Mouse (Mus musculus) intestine, embryonic 16.5 days (tissue): ENCODE results near the gene Mgrn1. TPM values are rescaled to one million over a fixed set of nuclear protein-coding genes. Genes with fewer than 3 reads are reported as not detected.

Experiments
- ATAC-seq: fragments of 200-750 bp; cut with Nextera tagmentation; 2 replicates; pipeline ENCODE4 v1.8.0; 2017; ENCODE audit warnings: moderate TSS enrichment, moderate library complexity
- H3K27ac ChIP-seq: fragments of 300-500 bp; sonication (generic); 2 replicates; pipeline ENCODE4 v1.5.1; 2014; ENCODE audit warnings: mild to moderate bottlenecking, low read length
- H3K27me3 ChIP-seq: fragments of 300-500 bp; sonication (generic); replicated peaks from 2 replicates; pipeline ENCODE4 v1.6.1; 2014; ENCODE audit warnings: low read length, control low read depth, mixed read lengths; ENCODE audit not compliant: control insufficient read depth, insufficient read depth
- H3K36me3 ChIP-seq: fragments of 300-500 bp; sonication (generic); 2 replicates; pipeline ENCODE4 v1.6.1; 2014; ENCODE audit warnings: low read length, control low read depth; ENCODE audit not compliant: control insufficient read depth, insufficient read depth
- H3K4me1 ChIP-seq: fragments of 300-500 bp; sonication (generic); 2 replicates; pipeline ENCODE4 v1.6.1; 2014; ENCODE audit warnings: low read length, control low read depth, mixed read lengths; ENCODE audit not compliant: control insufficient read depth, insufficient read depth
- H3K4me2 ChIP-seq: fragments of 300-500 bp; sonication (generic); 2 replicates; pipeline ENCODE4 v1.6.1; 2014; ENCODE audit warnings: low read depth, low read length, control low read depth
- H3K4me3 ChIP-seq: fragments of 300-500 bp; sonication (generic); 2 replicates; pipeline ENCODE4 v1.5.1; 2014; ENCODE audit warnings: mild to moderate bottlenecking, low read length
- H3K9ac ChIP-seq: fragments of 300-500 bp; sonication (generic); 2 replicates; pipeline ENCODE4 v1.6.1; 2014; ENCODE audit warnings: low read depth, low read length
- H3K9me3 ChIP-seq: fragments of 300-500 bp; sonication (generic); 2 replicates; pipeline ENCODE4 v1.6.1; 2016; ENCODE audit warnings: low read length, control low read depth; ENCODE audit not compliant: control insufficient read depth
- WGBS: fragments of 180-500 bp; shearing (Covaris S2); extraction: QIAGEN DNeasy Blood & Tissue Kit; methylation state at CpG from one replicate; pipeline ENCODE4 v1.1.7; 2014; 5-methylcytosine and 5-hydroxymethylcytosine counted together
- polyA plus RNA-seq: library from polyadenylated mRNA; unstranded; fragments of >200 nt; fragmentation: Nextera tagmentation; extraction: Ambion mirVana; gene quantifications from 2 replicates; pipeline ENCODE4 v1.2.1, GENCODE M21; 2015

The Mgrn1 gene
- polyA plus RNA-seq, 1 experiment from 2014 or later: 82.7 TPM

GRCm38 (mm10) chr16:4932429-4932828 lies 46.4 kb downstream of the Mgrn1 start:
- Histone ChIP-seq H3K27ac (peak overlapping the region; percentile 38; the same call in 1 of the 2 replicates), H3K4me1 (0 out of 2 replicates have a peak, but pooled peaks cover 9% of the 10 kb centered on the region), H3K9ac (no peak overlapping the region), H3K4me3 (no peak overlapping the region), H3K4me2 (peak overlapping the region; percentile 33; the same call in 1 of the 2 replicates), H3K9me3 (no peaks in the 10 kb centered on the region), H3K36me3 (peaks cover 11% of the 10 kb centered on the region), H3K27me3 (no peaks in the 10 kb centered on the region)
- WGBS: 52% methylated on average over 3 of the region's 3 CpGs
- ATAC-seq: peak; percentile 87

GRCm38 (mm10) chr16:4935430-4935829 lies 49.4 kb downstream of the Mgrn1 start:
- 97% methylated on average over 31 of the region's 31 CpGs for WGBS
- Histone ChIP-seq H3K4me1 (peaks cover 15% of the 10 kb centered on the region), H3K27ac (no peak overlapping the region), H3K4me3 (no peak overlapping the region), H3K4me2 (no peak overlapping the region), H3K36me3 (peaks cover 8% of the 10 kb centered on the region), H3K27me3 (no peaks in the 10 kb centered on the region), H3K9ac (no peak overlapping the region), H3K9me3 (no peaks in the 10 kb centered on the region)
- ATAC-seq: no peak

- no peak overlapping the region for H3K4me3 ChIP-seq
- no peak overlapping the region for H3K4me2 ChIP-seq
- no peak overlapping the region for H3K9ac ChIP-seq
- peaks cover 12% of the 10 kb centered on the region for H3K36me3 ChIP-seq
- no peak overlapping the region for H3K27ac ChIP-seq
- H3K9me3 ChIP-seq: no peaks in the 10 kb centered on the region
- 83% methylated on average over 10 of the region's 10 CpGs for WGBS
- no peaks in the 10 kb centered on the region for H3K27me3 ChIP-seq
- ATAC-seq: no peak
- peaks cover 15% of the 10 kb centered on the region for H3K4me1 ChIP-seq
Measured at GRCm38 (mm10) chr16:4935931-4936703, 50.1 kb downstream of the Mgrn1 start.

GRCm38 (mm10) chr16:4937351-4938190 lies 51.5 kb downstream of the Mgrn1 start:
- no peak overlapping the region for H3K9ac ChIP-seq
- no peaks in the 10 kb centered on the region for H3K27me3 ChIP-seq
- H3K36me3 ChIP-seq: peaks cover 15% of the 10 kb centered on the region
- WGBS: 88% methylated on average over 8 of the region's 8 CpGs
- H3K27ac ChIP-seq: no peak overlapping the region
- peaks cover 10% of the 10 kb centered on the region for H3K4me1 ChIP-seq
- H3K4me2 ChIP-seq: no peak overlapping the region
- H3K4me3 ChIP-seq: no peak overlapping the region
- H3K9me3 ChIP-seq: no peaks in the 10 kb centered on the region
- ATAC-seq: no peak

GRCm38 (mm10) chr16:4938461-4938860 lies 52.4 kb downstream of the Mgrn1 start, which contains the start of gene Nudt16l1:
Gene Nudt16l1 (plus strand): TSS chr16:4938761.
- Histone ChIP-seq H3K9ac (peak within 1 kb of the TSS; percentile 97), H3K9me3 (no peaks in the 10 kb centered on the region), H3K4me3 (peak within 1 kb of the TSS; percentile 98), H3K27ac (peak within 1 kb of the TSS; percentile 90), H3K27me3 (no peaks in the 10 kb centered on the region), H3K4me1 (peaks cover 6% of the 10 kb centered on the region), H3K36me3 (peaks cover 17% of the 10 kb centered on the region), H3K4me2 (peak within 1 kb of the TSS; percentile 88)
- no peak; the same call in 1 of the 2 replicates for ATAC-seq
- WGBS: 2% methylated on average over 2 of the region's 2 CpGs

GRCm38 (mm10) chr16:4938989-4939388 lies 52.9 kb downstream of the Mgrn1 start:
- Histone ChIP-seq H3K27ac (peak overlapping the region; percentile 90), H3K36me3 (peaks cover 18% of the 10 kb centered on the region), H3K4me2 (peak overlapping the region; percentile 88), H3K4me1 (peaks cover 6% of the 10 kb centered on the region), H3K9ac (peak overlapping the region; percentile 97), H3K27me3 (no peaks in the 10 kb centered on the region), H3K4me3 (peak overlapping the region; percentile 98), H3K9me3 (no peaks in the 10 kb centered on the region)
- WGBS: 0% methylated on average over 28 of the region's 28 CpGs
- peak; percentile 97 for ATAC-seq

GRCm38 (mm10) chr16:4939412-4939811 lies 53.4 kb downstream of the Mgrn1 start:
- peak overlapping the region; percentile 90 for H3K27ac ChIP-seq
- peak overlapping the region; percentile 98 for H3K4me3 ChIP-seq
- H3K4me1 ChIP-seq: peaks cover 6% of the 10 kb centered on the region
- peak overlapping the region; percentile 88 for H3K4me2 ChIP-seq
- no peaks in the 10 kb centered on the region for H3K27me3 ChIP-seq
- ATAC-seq: peak; percentile 77
- H3K36me3 ChIP-seq: peaks cover 19% of the 10 kb centered on the region
- 1% methylated on average over 16 of the region's 16 CpGs for WGBS
- peak overlapping the region; percentile 97 for H3K9ac ChIP-seq
- H3K9me3 ChIP-seq: no peaks in the 10 kb centered on the region

GRCm38 (mm10) chr16:4940311-4940850 lies 54.3 kb downstream of the Mgrn1 start:
- WGBS: 91% methylated on average over 10 of the region's 10 CpGs
- no peak overlapping the region for H3K27ac ChIP-seq

GRCm38 (mm10) chr16:4941016-4941415 lies 55.0 kb downstream of the Mgrn1 start:
- no peak for ATAC-seq
- Histone ChIP-seq H3K4me1 (peaks cover 6% of the 10 kb centered on the region), H3K9me3 (no peaks in the 10 kb centered on the region), H3K27ac (no peak overlapping the region), H3K4me3 (no peak overlapping the region), H3K36me3 (peaks cover 19% of the 10 kb centered on the region), H3K27me3 (no peaks in the 10 kb centered on the region), H3K9ac (no peak overlapping the region), H3K4me2 (no peak overlapping the region)

More at GRCm38 (mm10) chr16:4940311-4940850, 54.3 kb downstream of the Mgrn1 start:
- Histone ChIP-seq H3K9me3 (no peaks in the 10 kb centered on the region), H3K27me3 (no peaks in the 10 kb centered on the region), H3K36me3 (peaks cover 19% of the 10 kb centered on the region), H3K4me1 (peaks cover 6% of the 10 kb centered on the region), H3K4me3 (no peak overlapping the region), H3K9ac (no peak overlapping the region), H3K4me2 (no peak overlapping the region)
- ATAC-seq: no peak
